Mouse (Mus musculus): ENCODE measurements around the gene Mrpl4. TPM values are rescaled to one million over a fixed set of nuclear protein-coding genes. Genes with fewer than 3 reads are reported as not detected.

Mrpl4 gene
- total RNA-seq (2021): 100 to 1,000 TPM; 130 to 138 TPM
- long read RNA-seq, experiment 1, transcript Mrpl4-201 (9 exons, 1,288 nt): major isoform, 124 of 144 reads
- long read RNA-seq, experiment 1, partial matches to known transcripts: 3 of 144 reads
- long read RNA-seq, experiment 1, other reads (novel, unspliced or antisense): 16 of 144 reads
- long read RNA-seq, experiment 2, transcript Mrpl4-201 (9 exons, 1,288 nt): major isoform, 92 of 98 reads
- long read RNA-seq, experiment 2, partial matches to known transcripts: 0 of 98 reads
- long read RNA-seq, experiment 2, other reads (novel, unspliced or antisense): 6 of 98 reads

DNA sequence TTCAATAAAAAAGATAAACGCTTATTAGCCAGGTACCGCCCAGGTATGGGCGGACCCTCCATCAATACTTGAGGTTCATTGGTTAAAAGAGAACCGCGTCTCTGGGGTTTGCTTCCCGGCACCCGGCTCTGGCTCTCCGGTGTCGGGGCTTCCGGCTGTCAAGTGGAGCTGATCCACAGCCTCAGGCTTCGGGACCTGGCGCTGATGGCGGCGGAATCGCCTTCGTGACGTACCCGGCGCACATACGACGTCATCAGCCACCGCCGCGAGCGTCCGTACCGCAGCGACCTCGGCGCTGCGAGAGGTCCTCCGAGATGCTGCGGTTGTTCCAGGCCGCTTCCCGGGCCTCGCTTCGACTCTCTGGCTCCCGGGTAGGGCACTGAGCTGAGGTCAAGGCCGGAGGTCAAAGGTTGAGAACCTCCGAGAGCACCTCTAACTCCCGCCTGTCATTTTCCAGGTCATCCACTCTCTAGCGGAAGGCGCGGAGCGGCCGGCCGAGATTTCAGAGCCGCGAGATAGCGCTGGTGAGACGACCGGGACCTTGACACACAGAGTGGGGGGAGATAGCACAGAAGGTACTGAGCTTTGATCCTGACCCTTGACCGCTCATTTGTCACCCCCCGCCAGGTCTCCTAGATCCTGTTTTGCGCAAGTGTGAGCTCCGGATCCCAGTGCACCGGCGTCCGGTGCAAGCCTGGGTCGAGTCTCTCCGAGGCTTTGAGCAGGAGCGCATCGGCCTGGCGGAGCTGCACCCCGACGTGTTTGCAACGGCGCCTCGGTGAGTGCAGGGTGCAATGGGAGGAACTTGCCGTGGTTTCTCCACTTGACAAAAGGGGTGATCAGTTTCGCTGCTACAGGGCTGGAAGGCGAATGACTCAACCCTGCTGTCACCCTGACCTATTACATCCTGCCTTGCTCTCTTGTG, at the start of gene Mrpl4:
TSS of gene Mrpl4 (plus strand) at position 112 of the 925 bp plus-strand sequence.
- DNase-seq: peak; percentile 88 to 92

DNA sequence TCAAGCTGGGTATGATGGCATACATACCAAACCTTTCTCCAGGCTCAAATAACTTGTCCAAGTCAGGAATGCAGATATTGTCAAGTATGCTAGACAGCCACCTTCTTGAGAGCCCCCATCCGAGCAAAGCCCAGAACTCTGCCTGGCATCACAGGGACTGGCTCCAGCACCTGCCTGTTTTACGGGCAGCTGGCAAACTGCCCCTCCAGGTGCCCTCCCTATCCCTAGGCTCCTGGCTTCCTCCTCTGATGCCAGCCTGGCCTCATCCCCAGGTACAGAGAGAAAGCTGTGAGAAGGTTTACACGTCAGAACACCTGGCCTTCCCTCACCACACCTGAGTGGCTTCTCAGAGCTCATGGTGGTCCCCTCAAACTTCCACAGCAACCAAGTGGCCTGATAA, 45.5 kb upstream of the Mrpl4 start:
- DNase-seq: no peak

DNA sequence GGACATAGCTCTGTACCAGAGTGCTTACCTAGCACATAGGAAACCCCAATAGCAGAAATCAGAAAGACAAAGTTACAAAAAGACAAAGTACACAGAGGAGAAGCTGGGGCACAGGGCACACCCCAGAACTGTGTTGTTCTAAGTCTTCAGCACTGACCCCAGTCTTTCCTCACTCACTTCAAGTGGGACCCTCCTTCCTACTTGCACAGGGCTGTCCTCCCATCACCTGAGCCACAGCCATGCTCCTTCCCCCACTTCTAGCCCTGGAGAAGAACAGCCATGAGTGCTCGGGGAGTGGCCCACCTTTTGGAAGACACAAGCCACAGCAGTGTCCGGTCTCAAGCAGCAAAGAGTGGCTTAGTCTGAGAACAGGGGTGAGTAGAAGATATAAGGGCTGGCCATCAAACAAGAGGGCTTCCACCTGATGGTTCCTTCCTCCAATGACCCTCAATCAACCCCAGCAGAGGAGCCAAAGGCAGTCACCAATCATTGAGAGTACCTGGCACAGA, 43.1 kb upstream of the Mrpl4 start, which contains the start of gene Dnmt1:
TSS of gene Dnmt1 (minus strand) at position 459 of the 509 bp plus-strand sequence.
- no peak for DNase-seq

DNA sequence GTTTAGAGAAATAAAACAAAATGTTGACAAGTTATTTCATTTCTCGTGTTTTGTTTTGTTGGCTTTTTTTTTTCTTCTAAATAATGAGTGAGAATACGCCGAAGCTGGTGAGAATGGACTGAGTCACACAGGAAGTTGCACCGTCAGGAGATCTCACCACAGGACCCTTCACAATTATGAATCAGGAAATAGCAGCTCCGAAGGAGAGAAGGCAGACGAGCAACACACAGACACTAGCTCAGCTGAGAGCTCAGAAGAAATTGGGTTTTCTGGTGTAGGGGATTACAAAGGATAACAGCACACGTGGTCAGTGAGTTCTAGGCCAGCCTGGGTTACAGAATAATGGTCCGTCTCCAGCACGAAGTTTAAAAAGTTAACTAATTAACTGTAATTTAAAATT, 41.0 kb upstream of the Mrpl4 start:
- no peak for DNase-seq

DNA sequence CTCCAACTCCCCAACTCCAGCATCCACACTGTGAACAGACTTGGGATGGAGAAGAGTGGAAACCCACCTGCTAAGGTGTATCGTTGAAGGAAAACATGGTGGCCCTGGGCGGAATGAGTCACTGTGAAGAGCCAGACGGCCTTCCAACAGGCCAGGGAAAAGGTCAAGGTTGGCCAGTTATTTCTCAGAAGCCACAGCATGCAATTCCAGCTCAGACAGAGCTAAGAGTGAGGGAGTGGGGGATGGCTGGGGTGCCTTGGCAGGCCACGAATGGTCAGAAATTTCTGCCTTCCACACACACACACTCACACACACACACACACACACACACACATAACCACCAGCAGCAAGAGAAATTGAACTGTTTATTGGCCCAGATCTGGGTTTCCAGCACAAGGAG, 36.9 kb upstream of the Mrpl4 start:
- no peak for DNase-seq

DNA sequence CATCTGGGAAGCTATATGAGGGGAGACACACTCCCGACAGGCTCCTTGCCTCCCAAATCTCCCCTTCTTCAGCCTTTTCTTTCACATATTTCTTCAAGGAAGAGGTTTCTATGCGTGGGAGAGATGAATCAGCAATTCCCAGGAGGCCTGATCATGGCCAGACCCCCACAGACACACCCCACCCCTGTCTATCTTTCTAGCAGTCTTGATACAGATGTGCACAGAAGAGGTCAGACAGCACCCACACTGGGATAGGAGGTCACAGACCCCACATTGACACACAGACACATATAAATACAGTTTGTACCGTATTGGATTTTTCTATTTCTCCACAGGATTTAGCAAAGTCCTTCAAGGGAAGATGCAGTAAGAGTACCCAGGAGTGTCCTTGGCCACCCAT, 36.5 kb upstream of the Mrpl4 start:
- DNase-seq: no peak

DNA sequence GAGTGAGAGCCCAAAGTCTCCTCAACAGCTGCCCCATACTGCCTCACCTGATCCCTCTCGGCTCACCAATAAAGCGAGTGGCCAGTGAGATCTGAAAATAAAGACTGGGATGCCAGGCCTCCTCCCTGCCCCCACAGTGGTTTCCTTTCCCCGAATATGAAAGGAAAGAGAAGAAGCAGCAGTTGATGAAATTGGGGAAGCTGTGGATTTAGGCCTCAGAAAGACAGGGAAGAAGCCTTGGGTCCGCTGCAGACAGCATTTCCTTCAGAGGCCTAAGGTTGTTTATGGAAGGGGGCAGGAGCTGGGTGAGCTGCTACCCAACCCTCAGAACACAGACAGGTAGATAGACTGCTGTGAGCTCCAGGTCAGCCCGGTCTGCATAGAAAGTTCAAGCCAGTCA, 35.8 kb upstream of the Mrpl4 start:
- no peak for DNase-seq

DNA sequence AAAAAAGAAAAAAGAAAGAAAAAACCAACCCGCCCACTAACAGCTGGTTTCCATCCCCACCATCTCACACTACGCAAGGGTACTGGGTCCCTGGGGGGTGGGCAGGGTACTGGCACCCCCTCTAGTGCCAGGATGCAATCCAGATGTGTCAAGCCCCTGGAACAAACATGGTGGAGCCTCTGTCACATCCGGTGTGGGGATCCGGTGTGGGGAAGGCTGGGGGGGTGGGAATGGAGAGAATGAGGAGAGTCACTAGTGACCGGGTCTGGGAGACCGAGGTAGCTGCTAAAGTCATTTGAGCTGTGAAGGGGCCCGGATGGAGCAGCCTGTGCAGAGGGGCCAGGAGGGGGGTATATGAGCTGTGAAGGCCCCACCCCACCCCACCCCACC, 30.8 kb upstream of the Mrpl4 start:
- DNase-seq: peak; percentile 50 to 65

DNA sequence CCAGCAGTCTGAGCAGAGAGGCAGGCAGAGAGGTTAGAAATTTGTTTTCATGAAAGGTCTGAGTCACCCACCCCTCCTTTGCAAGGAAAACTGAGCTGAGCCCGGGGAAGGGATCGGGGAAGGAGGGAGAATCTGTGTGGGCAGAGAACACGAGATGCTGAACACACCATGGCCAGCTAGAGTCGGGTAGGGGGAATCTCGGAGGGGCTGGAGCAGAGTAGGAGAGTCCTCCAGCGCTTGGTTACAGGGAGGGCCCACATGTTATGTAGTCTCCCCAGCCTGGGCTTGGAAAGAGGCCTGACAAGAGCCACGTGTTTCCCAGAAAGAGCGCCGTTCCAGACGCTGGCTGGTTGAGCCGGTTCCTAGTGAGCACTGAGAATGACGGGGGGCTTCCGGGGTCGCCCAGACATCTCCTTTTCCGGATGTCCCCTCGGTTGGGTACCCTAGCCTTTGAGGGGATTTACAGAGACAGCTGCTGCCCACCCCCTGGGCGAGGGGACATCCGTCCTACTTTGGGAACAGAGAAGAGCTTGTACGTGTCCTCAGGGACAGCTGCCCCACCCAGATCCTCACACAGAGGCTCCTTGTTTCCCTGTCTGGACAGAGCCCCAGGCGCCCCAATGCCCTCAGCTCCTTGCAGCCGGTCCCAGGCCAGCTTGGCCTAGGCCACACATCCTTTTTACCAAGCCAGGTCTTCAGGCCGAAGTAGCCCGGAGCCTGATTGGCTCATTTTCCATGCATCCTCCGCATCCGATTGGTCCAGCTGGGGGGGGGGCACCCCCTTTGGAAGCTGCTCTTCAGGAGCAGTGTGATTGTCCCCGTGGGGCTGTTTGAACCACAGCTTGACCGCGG, 30.2 kb upstream of the Mrpl4 start:
- DNase-seq: peak; percentile 72 to 79

DNA sequence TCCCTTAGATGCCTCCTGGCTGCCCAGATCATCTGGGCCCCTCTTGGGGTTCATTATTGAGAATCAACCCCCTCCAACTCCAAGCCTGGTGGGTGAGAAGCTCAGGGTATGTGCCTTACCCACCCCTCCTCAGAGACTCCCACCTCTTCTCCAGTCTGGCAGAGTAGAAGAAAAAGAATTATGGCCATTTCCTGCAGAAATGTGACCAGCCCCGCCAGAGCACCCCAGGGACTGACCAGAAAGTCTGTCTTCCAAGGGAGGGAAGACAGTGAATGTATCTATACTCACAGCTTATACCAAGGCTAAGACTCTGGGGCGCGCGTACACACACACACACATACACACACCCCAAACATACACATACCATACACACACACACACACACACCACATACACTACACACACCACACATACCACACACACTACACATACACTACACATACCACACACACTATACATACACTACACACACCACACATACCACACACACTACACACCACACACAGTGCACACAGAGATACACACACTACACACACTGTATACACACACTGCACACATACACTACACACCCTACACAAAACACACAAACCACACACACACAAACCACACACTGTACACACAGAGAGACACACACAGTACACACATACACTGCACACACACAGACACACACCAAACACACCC, 29.4 kb upstream of the Mrpl4 start:
- DNase-seq: no peak

DNA sequence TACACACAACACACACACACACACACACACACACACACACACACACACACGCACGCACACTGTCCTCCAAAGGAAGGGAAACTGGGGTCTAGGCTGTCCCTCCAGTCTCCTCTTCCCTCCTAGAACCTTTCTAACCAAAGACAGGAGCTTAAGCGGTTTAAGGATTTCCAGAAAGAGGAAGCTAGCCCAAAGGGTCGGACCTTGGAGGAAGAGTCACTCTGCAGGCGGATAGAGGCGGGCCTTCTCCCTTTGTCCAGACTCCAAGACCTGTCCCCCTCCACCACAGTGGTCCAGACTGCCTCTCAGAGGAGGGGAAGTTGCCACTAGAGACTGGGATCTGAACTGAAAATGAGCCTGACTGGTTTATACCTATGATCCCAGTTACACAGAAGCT, 28.9 kb upstream of the Mrpl4 start:
- peak in 1 of 2 experiments; percentile 69 for DNase-seq

DNA sequence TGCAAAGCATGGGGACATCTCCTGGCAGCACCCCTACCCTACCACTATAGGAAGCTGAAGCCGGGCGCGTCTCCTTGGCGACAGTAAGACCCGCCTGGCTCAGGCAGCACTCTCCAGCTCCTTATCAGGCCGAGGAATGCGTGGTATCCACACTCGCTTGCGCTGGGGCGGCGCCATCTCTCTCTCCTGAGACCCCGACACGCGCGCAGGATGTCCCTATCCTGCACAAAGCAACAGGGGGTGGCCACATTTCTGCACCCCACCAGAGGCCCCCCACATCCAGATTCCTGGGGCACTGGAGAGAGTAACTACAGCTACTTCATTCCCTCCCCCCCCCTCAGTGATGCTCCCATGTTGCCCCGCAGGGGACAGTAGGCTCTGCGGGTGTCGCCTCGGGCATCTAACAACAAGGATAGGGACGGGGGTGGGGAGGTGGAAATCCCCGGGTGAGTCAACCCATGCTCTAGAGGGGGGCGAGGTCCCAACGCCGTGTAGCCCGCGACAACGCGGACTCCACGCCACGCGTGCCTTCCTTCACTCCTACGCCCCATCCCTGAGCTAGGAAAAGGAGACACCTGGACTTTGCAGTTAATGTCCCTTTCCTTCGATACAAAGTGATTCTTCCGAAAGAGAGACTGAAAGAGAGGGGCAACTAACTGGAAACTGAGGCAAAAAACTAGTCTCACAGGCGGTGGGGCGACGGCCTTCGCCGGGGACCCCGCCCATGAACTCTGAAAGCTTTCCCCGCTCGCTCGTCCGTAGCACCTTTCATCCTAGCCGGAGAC, 26.9 kb upstream of the Mrpl4 start:
- DNase-seq: peak; percentile 71 to 73

DNA sequence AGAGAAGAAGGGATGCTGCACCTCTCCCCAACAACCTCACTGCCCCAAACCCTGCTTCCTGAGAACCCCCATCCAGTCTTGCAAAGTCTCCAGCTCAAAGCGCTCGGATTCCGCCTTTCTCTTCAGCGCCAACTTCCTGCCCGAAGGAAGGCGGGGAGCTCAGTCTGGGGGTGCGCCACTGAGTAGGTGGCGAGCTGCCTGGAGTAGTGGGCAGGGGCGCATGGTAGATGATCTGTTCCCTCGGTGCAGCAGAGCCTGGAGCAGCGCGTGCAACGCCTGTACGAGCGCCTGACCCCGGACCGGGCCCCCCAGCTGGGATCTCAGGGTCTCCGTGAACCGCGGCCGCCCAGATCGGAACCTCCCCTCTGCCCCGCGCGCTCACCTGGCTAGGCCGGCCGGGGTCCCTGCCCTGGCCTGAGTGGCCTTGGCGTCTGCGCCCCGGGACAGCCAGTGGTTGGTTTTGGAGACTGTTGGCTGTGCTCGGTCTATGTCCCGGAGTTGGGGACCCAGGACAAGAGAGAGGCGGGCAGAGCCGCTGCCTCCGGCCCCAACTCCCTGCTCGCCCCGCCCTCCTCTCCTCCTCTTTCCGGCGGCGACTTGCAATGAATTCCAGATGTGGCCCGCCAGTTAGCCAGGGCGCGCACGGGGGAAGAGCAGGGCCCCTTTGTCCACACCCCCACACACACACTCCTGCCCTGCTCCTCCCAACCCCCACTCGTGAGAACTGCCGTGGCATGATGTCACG, 26.1 kb upstream of the Mrpl4 start, which contains the start of gene S1pr2:
TSS of gene S1pr2 (minus strand) at position 566 of the 745 bp plus-strand sequence.
- peak; percentile 90 to 93 for DNase-seq

DNA sequence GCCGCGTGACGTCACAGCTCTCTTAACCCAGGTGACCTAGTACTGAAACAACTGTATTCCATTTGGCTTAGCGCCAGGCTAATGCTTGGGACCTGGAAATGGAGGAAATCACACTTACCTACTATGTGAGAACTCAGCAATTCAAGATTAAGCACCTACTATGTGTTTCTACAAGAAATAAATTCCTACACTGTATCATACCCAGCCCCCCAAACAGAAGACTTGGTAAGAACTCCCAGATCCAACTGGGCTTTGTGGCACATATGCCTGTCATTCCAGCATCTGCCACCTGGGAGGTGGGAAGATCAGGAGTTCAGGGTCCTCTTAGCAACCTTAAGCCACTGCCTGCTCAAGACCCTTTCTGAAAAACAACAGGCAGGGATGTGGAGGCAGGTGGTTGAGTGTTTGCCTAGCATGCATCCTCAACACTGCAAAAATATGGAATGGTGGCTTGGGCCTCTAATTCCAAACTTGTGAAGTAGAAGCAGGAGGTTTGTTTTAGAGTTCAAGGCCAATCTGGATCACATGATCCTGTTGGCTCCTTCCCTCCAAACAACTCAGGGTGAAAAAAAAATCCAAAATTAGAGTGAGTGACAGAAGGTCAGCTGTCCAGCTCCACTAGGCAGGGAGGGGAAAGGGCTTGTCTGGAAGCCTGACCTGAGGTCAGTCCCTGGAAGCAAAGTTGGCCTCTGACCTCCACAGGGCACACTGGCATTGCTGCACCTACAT, 25.4 kb upstream of the Mrpl4 start:
- no peak for DNase-seq

DNA sequence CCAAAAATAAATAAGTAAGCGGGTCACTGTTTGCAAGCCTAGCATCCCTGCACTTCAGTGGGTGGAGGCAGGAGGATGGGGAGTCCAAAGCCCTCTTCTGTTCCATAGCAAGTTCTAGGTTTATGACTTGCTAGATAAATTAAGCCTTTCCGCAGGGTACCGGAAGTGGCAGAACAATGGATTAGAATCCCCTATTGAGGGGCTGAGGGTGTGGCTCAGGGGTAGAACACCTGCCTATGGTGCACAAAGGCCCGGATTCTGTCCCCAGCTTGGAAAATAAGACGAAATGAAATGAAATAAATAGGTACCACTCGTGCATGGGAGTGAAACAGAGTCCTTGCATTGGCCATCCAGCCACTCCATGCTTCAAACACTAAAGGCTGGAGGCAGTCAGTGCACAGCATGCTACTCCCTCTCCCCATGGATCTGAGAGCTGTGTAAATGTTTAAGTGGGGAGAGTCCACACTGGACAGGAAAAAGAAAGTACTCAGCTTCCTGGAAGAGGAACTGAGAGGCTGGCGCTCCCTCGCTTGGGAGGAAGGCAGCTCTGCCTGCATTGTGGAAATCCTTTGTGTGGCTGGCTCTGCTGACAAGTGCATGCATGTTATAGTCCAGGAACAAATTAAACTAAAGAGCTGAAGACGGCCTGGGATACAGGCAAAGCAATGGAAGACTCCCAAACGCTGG, 24.0 kb upstream of the Mrpl4 start:
- peak in 1 of 2 experiments; percentile 31 for DNase-seq

DNA sequence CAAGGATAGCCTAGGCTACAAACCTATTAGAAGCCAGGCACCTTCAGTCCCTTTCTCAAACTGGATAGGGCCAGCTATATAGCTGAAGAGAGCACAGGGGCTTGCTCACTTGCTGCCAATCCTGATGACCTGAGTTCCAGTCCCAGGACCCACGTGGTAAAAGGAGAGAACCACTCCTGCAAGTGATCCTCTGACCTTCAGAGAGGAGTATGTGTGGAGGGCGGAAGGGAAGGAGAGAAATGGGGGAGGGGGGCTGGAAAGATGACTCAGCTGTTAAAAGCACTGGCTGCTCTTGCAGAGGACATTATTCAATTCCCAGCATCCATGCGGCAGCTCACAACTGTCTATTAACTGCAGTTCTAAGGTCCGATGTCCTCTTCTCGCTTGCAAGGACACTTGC, 23.4 kb upstream of the Mrpl4 start:
- DNase-seq: no peak

DNA sequence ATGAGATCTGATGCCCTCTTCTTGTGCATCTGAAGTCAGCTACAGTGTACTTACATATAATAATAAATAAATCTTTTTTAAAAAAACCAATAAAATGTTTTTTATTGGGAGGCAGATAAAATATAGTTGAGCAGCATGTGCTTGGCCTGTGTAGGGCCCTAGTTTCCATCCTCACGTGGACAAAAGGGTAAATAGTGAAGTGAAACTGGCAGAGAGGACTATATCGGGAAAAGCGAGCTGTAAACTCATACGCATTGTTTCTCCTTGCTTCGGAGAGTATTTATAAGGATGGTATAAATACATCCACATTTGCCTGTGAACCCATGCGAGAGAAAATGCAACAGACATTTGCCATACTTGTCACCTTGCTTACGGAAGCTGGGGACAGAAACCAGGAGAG, 22.8 kb upstream of the Mrpl4 start:
- no peak for DNase-seq

DNA sequence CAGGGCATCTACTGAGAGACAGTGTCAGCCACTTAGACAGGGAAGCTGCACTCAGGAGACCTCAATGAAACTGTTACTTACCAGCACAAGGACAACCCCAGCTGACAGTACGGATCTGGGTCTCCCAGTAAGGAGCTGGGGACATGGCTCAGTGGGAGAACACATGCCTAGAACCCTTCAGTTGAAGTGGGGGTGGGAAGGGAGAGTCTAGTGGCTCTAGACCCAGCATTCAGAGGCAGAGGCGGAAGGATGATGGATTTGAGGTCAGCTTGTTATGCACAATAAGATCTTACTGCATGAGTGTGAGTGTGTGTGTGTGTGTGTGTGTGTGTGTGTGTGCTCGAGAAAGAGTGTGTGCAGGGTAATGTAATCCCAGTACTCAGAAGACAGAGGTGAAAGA, 20.4 kb upstream of the Mrpl4 start:
- no peak for DNase-seq

DNA sequence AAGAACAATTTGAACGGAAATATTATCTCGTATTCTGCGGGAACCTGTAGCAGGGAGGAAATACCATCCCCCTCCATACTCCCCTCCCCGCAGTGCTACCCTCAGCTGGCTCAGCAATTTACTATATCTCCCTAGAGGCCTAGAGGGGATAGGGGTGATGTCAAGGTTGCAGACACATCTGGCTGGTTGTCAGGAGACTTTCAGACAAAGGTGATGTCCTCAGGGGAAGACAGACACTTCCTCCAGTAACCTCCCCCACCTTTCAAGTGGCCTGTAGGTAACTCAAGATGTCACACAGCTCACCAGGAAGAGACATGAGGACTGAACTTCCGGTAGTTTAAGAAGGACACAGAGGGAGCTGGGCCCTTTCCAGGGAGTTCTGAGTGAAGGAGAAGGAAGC, 19.4 kb upstream of the Mrpl4 start:
- DNase-seq: no peak

Data from heart, adult 18-20 months (tissue).